Mouse (Mus musculus): Measurements from ENCODE around the gene Dkk3.

Gene Dkk3

DNA sequence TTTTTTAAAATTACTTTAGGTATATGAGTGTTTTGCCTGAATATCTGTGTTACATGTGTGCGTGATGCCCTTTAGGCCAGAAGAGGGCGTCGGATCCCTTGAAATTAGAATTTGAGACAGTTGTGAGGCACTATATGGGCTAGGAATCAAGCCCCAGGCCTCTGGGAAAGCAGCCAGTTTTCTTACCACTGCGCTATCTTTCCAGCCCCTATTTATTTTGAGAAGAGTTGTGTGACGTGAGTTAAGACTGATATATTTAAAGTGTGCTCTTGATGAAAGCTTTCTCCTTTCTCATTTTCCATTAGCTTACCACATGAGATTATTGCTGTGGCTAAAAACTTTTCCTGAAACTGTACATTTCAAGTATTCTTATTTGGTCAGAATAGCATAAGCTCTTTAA is 84.0 kb downstream of the Dkk3 start:
- no peak for DNase-seq (ENCODE audit: low spot score in 2 of 2)
